24 mouse cellular contexts compared by ENCODE assay signal in genomic region chr15:87384279-87385066, GRCm38 (mm10).
DNase-seq lines count a peak whose midpoint lies in the region; ATAC-seq and TF ChIP-seq lines count a peak whose summit lies in the region.
"Had no signal": no experiment of that assay in that cellular context is flagged by ENCODE, and none has a peak within 500 bp of the region (broad histone marks: within the 10 kb centered on the region; RNA-seq: fewer than 3 reads in every experiment).

No protein-coding gene starts in this region.

- no peak for TF ChIP-seq CTCF in brain, embryonic 14.5 days (IDR thresholded peaks at IDR 0.05; ENCODE audit: borderline replicate concordance, extremely low read depth, insufficient read depth, insufficient read length)

- TF ChIP-seq POLR2A in brain, embryonic 14.5 days (IDR thresholded peaks at IDR 0.05; ENCODE audit: borderline replicate concordance, extremely low read depth, insufficient read depth, insufficient read length, poor library complexity, severe bottlenecking): no peak

- ATAC-seq in forebrain, embryonic 14.5 days: peak; percentile 23; the same call in 1 of the 2 replicates
- ATAC-seq in forebrain, embryonic 12.5 days (ENCODE audit: low FRiP score): no peak
- ATAC-seq in kidney, embryonic 16.5 days (ENCODE audit: low FRiP score, low TSS enrichment): no peak
- no peak; the same call in 1 of the 2 replicates for ATAC-seq in kidney, embryonic 15.5 days (replicated peaks; ENCODE audit: low FRiP score)
- ATAC-seq in embryonic facial prominence, embryonic 13.5 days (ENCODE audit: insufficient number of reproducible peaks, insufficient read depth, low FRiP score, low TSS enrichment, low read depth): 0 out of 2 replicates have a peak, but pooled peaks have one; percentile 49
- no peak for ATAC-seq in megakaryocyte-erythroid progenitor cell, adult 5-6 weeks (replicated peaks; ENCODE audit: low FRiP score, low TSS enrichment, poor library complexity, severe bottlenecking)
- ATAC-seq: inflammation-experienced regulatory T-cells, adult 6 months; Patski had no signal

- no peak overlapping the region for H3K4me3 ChIP-seq in forebrain, embryonic 14.5 days (ENCODE audit: low read depth, low read length)
- H3K4me3 ChIP-seq in forebrain, embryonic 12.5 days (replicated peaks): no peak overlapping the region
- no peak overlapping the region for H3K4me3 ChIP-seq in kidney, embryonic 16.5 days (ENCODE audit: low read length)
- no peak overlapping the region for H3K4me3 ChIP-seq in kidney, embryonic 15.5 days (replicated peaks)
- H3K4me3 ChIP-seq in embryonic facial prominence, embryonic 13.5 days: no peak overlapping the region
- H3K4me3 ChIP-seq: gastrocnemius, adult 2 months; hindbrain, embryonic 12.5 days; liver, embryonic 13.5 days; megakaryocyte, embryonic 14.5 days; neural tube, embryonic 15.5 days had no signal

- WGBS in forebrain, embryonic 14.5 days: 60% methylated on average over 13 of the region's 13 CpGs
- WGBS in forebrain, embryonic 12.5 days: 80% methylated on average over 13 of the region's 13 CpGs
- WGBS in kidney, embryonic 16.5 days: 29% methylated on average over 13 of the region's 13 CpGs
- WGBS in kidney, embryonic 15.5 days: 27% methylated on average over 13 of the region's 13 CpGs
- WGBS in embryonic facial prominence, embryonic 13.5 days: 51% methylated on average over 13 of the region's 13 CpGs

- H3K27me3 ChIP-seq in forebrain, embryonic 14.5 days (replicated peaks; ENCODE audit: control insufficient read depth, insufficient read depth, low read length): no peaks in the 10 kb centered on the region
- H3K27me3 ChIP-seq in forebrain, embryonic 12.5 days: no peaks in the 10 kb centered on the region
- no peaks in the 10 kb centered on the region for H3K27me3 ChIP-seq in kidney, embryonic 16.5 days (ENCODE audit: insufficient read depth, low read length)
- no peaks in the 10 kb centered on the region for H3K27me3 ChIP-seq in kidney, embryonic 15.5 days
- no peaks in the 10 kb centered on the region for H3K27me3 ChIP-seq in embryonic facial prominence, embryonic 13.5 days
- H3K27me3 ChIP-seq: CH12.LX; hindbrain, embryonic 12.5 days; liver, embryonic 13.5 days; megakaryocyte, embryonic 14.5 days; neural tube, embryonic 15.5 days had no signal

- H3K9ac ChIP-seq in forebrain, embryonic 14.5 days (ENCODE audit: low read length): no peak overlapping the region
- H3K9ac ChIP-seq in forebrain, embryonic 12.5 days: no peak overlapping the region
- H3K9ac ChIP-seq in kidney, embryonic 16.5 days (replicated peaks; ENCODE audit: low read length): no peak overlapping the region
- no peak overlapping the region for H3K9ac ChIP-seq in kidney, embryonic 15.5 days
- H3K9ac ChIP-seq in embryonic facial prominence, embryonic 13.5 days: no peak overlapping the region
- H3K9ac ChIP-seq: hindbrain, embryonic 12.5 days; liver, embryonic 13.5 days; lung, embryonic 14.5 days; neural tube, embryonic 15.5 days had no signal

- H3K4me2 ChIP-seq in forebrain, embryonic 14.5 days (ENCODE audit: low read length): no peak overlapping the region
- H3K4me2 ChIP-seq in forebrain, embryonic 12.5 days: no peak overlapping the region
- H3K4me2 ChIP-seq in kidney, embryonic 16.5 days (replicated peaks; ENCODE audit: low read depth, low read length): no peak overlapping the region
- H3K4me2 ChIP-seq in kidney, embryonic 15.5 days: no peak overlapping the region
- H3K4me2 ChIP-seq in embryonic facial prominence, embryonic 13.5 days: no peak overlapping the region
- H3K4me2 ChIP-seq: hindbrain, embryonic 12.5 days; liver, embryonic 13.5 days; lung, embryonic 14.5 days; neural tube, embryonic 15.5 days had no signal

- 0 out of 2 replicates have a peak, but pooled peaks cover 2% of the 10 kb centered on the region for H3K9me3 ChIP-seq in forebrain, embryonic 14.5 days (replicated peaks; ENCODE audit: control insufficient read depth, low read length)
- H3K9me3 ChIP-seq in forebrain, embryonic 12.5 days: no peaks in the 10 kb centered on the region
- peaks cover 4% of the 10 kb centered on the region; the same call in 1 of the 2 replicates for H3K9me3 ChIP-seq in kidney, embryonic 16.5 days (ENCODE audit: low read length)
- H3K9me3 ChIP-seq in kidney, embryonic 15.5 days (replicated peaks): no peaks in the 10 kb centered on the region
- H3K9me3 ChIP-seq in embryonic facial prominence, embryonic 13.5 days: no peaks in the 10 kb centered on the region
- H3K9me3 ChIP-seq: hindbrain, embryonic 12.5 days; neural tube, embryonic 15.5 days had no signal

- no peaks in the 10 kb centered on the region for H3K36me3 ChIP-seq in forebrain, embryonic 14.5 days (ENCODE audit: control insufficient read depth, insufficient read depth, low read length)
- no peaks in the 10 kb centered on the region for H3K36me3 ChIP-seq in forebrain, embryonic 12.5 days (replicated peaks)
- no peaks in the 10 kb centered on the region for H3K36me3 ChIP-seq in kidney, embryonic 16.5 days (ENCODE audit: insufficient read depth, low read length)
- H3K36me3 ChIP-seq in kidney, embryonic 15.5 days: no peaks in the 10 kb centered on the region
- no peaks in the 10 kb centered on the region for H3K36me3 ChIP-seq in embryonic facial prominence, embryonic 13.5 days
- H3K36me3 ChIP-seq: G1E; hindbrain, embryonic 12.5 days; liver, embryonic 13.5 days; neural tube, embryonic 15.5 days had no signal

- H3K27ac ChIP-seq in forebrain, embryonic 14.5 days (ENCODE audit: low read depth, low read length): no peak overlapping the region; the same call in 1 of the 2 replicates
- H3K27ac ChIP-seq in forebrain, embryonic 12.5 days: no peak overlapping the region
- 0 out of 2 replicates have a peak overlapping the region, but pooled peaks have one; percentile 25 for H3K27ac ChIP-seq in kidney, embryonic 16.5 days (ENCODE audit: low read length)
- H3K27ac ChIP-seq in kidney, embryonic 15.5 days: no peak overlapping the region
- H3K27ac ChIP-seq in embryonic facial prominence, embryonic 13.5 days: no peak overlapping the region; the same call in 1 of the 2 replicates
- H3K27ac ChIP-seq: gastrocnemius, adult 2 months; hindbrain, embryonic 12.5 days; liver, embryonic 13.5 days; neural tube, embryonic 15.5 days; stomach, postnatal 0 days had no signal

- DNase-seq in forebrain, embryonic 14.5 days (ENCODE audit: low spot score): peak; percentile 61
- DNase-seq in brain, embryonic 14.5 days (ENCODE audit: low read depth): peak; percentile 75
- DNase-seq: adrenal gland, postnatal 36 days; B cell, adult 2 months; gastrocnemius, adult 2 months; kidney, adult 18-20 months; kidney, postnatal 4 days; liver, embryonic 13.5 days; lung, embryonic 14.5 days; right cerebral cortex, adult 18-20 months; thymus, adult 2 months had no signal

- 0 out of 2 replicates have a peak, but pooled peaks cover 3% of the 10 kb centered on the region for H3K4me1 ChIP-seq in forebrain, embryonic 14.5 days (ENCODE audit: control insufficient read depth, insufficient read depth, low read length)
- H3K4me1 ChIP-seq in forebrain, embryonic 12.5 days: no peaks in the 10 kb centered on the region; the same call in 1 of the 2 replicates
- peaks cover 3% of the 10 kb centered on the region; the same call in 1 of the 2 replicates for H3K4me1 ChIP-seq in kidney, embryonic 16.5 days (ENCODE audit: insufficient read depth, low read length)
- 0 out of 2 replicates have a peak, but pooled peaks cover 6% of the 10 kb centered on the region for H3K4me1 ChIP-seq in kidney, embryonic 15.5 days
- H3K4me1 ChIP-seq in embryonic facial prominence, embryonic 13.5 days: no peaks in the 10 kb centered on the region
- H3K4me1 ChIP-seq: liver, embryonic 13.5 days; megakaryocyte, embryonic 14.5 days had no signal

Comparison
In these comparisons a context has a peak if more than half of its experiments do, and no peak if none do; other contexts are left out.
1. ATAC-seq: peak in forebrain, embryonic 14.5 days (single experiment) and embryonic facial prominence, embryonic 13.5 days (single experiment); none in forebrain, embryonic 12.5 days (single experiment), kidney, embryonic 16.5 days (single experiment), kidney, embryonic 15.5 days (single experiment) and megakaryocyte-erythroid progenitor cell, adult 5-6 weeks (single experiment).